12 mouse cellular contexts compared by ENCODE assay signal in the genomic region with DNA sequence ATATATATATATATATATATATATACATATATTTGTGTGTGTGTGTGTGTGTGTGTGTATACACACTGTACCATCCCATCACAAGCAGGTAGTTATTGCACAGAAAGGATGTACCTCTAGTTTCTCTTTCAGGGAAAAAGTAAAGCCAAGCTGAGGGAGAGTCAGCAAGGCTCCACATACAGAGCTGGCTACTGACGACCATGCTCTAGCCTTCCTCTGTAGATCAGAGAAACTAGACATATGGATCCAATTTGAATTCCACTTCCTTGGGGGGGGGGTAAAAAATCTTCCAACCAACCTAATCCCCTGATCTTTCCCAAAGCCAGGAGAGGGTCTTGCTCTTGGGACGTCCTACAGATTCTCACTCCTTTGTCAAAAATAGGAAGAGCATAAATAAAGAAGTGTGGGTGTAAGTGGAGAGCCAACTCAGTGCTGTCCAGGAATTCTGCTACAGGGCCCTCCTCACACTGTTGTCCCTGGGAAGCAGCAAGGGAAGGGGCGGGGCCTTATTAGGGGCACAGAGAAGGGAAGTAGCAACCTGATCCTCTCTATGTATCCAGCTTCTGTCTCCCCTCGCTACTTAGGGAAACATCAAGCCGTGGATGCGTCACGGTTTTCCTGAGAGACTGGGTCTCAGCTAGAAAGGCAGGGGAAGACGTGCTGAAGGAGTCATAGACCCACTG. TPM values are rescaled to one million over a fixed set of nuclear protein-coding genes. Genes with fewer than 3 reads are reported as not detected.
DNase-seq lines count a peak whose midpoint lies in the region; ATAC-seq and TF ChIP-seq lines count a peak whose summit lies in the region.
"Had no signal": no experiment of that assay in that cellular context is flagged by ENCODE, and none has a peak within 500 bp of the region (broad histone marks: within the 10 kb centered on the region; RNA-seq: fewer than 3 reads in every experiment).

No protein-coding gene starts in this region.

- no peaks in the 10 kb centered on the region; the same call in 1 of the 2 replicates for H3K27me3 ChIP-seq in intestine, embryonic 15.5 days (replicated peaks)
- no peaks in the 10 kb centered on the region for H3K27me3 ChIP-seq in intestine, postnatal 0 days (replicated peaks; ENCODE audit: control insufficient read depth, insufficient read depth, low read length)
- no peaks in the 10 kb centered on the region for H3K27me3 ChIP-seq in stomach, postnatal 0 days (ENCODE audit: control insufficient read depth, insufficient read depth, low read length)

- no peak for ATAC-seq in intestine, embryonic 15.5 days
- no peak for ATAC-seq in intestine, postnatal 0 days
- ATAC-seq in stomach, postnatal 0 days (ENCODE audit: low FRiP score, low TSS enrichment) = peak; percentile 24; the same call in 1 of the 2 replicates
- ATAC-seq: lung, postnatal 0 days had no signal

- H3K27ac ChIP-seq in intestine, embryonic 15.5 days = no peak overlapping the region
- H3K27ac ChIP-seq in intestine, postnatal 0 days (ENCODE audit: low read depth, low read length) = no peak overlapping the region
- no peak overlapping the region for H3K27ac ChIP-seq in stomach, postnatal 0 days (replicated peaks)

- no peak overlapping the region for H3K4me3 ChIP-seq in intestine, embryonic 15.5 days (replicated peaks)
- no peak overlapping the region for H3K4me3 ChIP-seq in intestine, postnatal 0 days (ENCODE audit: low read depth, low read length)
- no peak overlapping the region for H3K4me3 ChIP-seq in stomach, postnatal 0 days (ENCODE audit: low read depth, low read length)

- peak; percentile 41 for DNase-seq in testis, postnatal 10 days (ENCODE audit: low spot score)
- no peak for DNase-seq in testis, postnatal 14 days (ENCODE audit: low spot score)
- peak; percentile 49 for DNase-seq in hindlimb bud, embryonic 11.5 days (ENCODE audit: extremely low spot score, low read depth, low spot score)
- DNase-seq in stomach, postnatal 0 days (ENCODE audit: low spot score) = no peak
- DNase-seq in thymus, postnatal 25 days = no peak
- no peak for DNase-seq in spleen, postnatal 4 days (ENCODE audit: low spot score in 2 of 2)
- DNase-seq: kidney, adult 11 months; thymus, adult 18-20 months had no signal

- H3K9ac ChIP-seq in intestine, embryonic 15.5 days = no peak overlapping the region
- no peak overlapping the region for H3K9ac ChIP-seq in intestine, postnatal 0 days (ENCODE audit: low read depth, low read length)
- H3K9ac ChIP-seq in stomach, postnatal 0 days (ENCODE audit: low read length) = no peak overlapping the region

- 0 out of 2 replicates have a peak, but pooled peaks cover 5% of the 10 kb centered on the region for H3K4me1 ChIP-seq in intestine, embryonic 15.5 days (replicated peaks)
- no peaks in the 10 kb centered on the region for H3K4me1 ChIP-seq in intestine, postnatal 0 days (replicated peaks; ENCODE audit: control insufficient read depth, insufficient read depth, low read length)
- H3K4me1 ChIP-seq in stomach, postnatal 0 days (replicated peaks; ENCODE audit: control insufficient read depth, insufficient read depth) = no peaks in the 10 kb centered on the region

- no peaks in the 10 kb centered on the region for H3K36me3 ChIP-seq in intestine, embryonic 15.5 days
- H3K36me3 ChIP-seq in intestine, postnatal 0 days (ENCODE audit: control insufficient read depth, insufficient read depth) = no peaks in the 10 kb centered on the region
- H3K36me3 ChIP-seq in stomach, postnatal 0 days (ENCODE audit: control insufficient read depth, insufficient read depth, low read length) = no peaks in the 10 kb centered on the region

- 20% methylated on average over 8 of the region's 8 CpGs for WGBS in intestine, embryonic 15.5 days
- WGBS in intestine, postnatal 0 days = 31% methylated on average over 8 of the region's 8 CpGs
- WGBS in stomach, postnatal 0 days = 22% methylated on average over 8 of the region's 8 CpGs

- H3K9me3 ChIP-seq in intestine, embryonic 15.5 days = no peaks in the 10 kb centered on the region
- H3K9me3 ChIP-seq in intestine, postnatal 0 days (ENCODE audit: control insufficient read depth) = no peaks in the 10 kb centered on the region
- H3K9me3 ChIP-seq in stomach, postnatal 0 days (ENCODE audit: control insufficient read depth, low read length) = no peaks in the 10 kb centered on the region

- no peak for TF ChIP-seq EP300 in stomach, postnatal 0 days (optimal IDR thresholded peaks at IDR 0.05)

- 0 out of 2 replicates have a peak overlapping the region, but pooled peaks have one; percentile 26 for H3K4me2 ChIP-seq in intestine, embryonic 15.5 days (replicated peaks)
- H3K4me2 ChIP-seq in intestine, postnatal 0 days (replicated peaks; ENCODE audit: low read depth) = no peak overlapping the region
- H3K4me2 ChIP-seq in stomach, postnatal 0 days (replicated peaks; ENCODE audit: low read depth) = no peak overlapping the region
- H3K4me2 ChIP-seq: heart, embryonic 11.5 days had no signal

- TF ChIP-seq CTCF in intestine, postnatal 0 days (IDR thresholded peaks at IDR 0.05; ENCODE audit: low read depth) = no peak
- no peak for TF ChIP-seq CTCF in stomach, postnatal 0 days (IDR thresholded peaks at IDR 0.05; ENCODE audit: low read depth)

RNA-seq across cellular contexts. Expression of gene Kcna6, which starts 15.4 kb away (rescaled TPM):
- polyA plus RNA-seq in intestine, embryonic 15.5 days (2015; fragmentation: Nextera tagmentation; extraction: Ambion mirVana) = 2.6 and 2.9 TPM in 2 replicates
- polyA plus RNA-seq in intestine, postnatal 0 days (2015; fragmentation: Nextera tagmentation; extraction: Ambion mirVana) = 1.1 TPM in 2 replicates
- polyA plus RNA-seq in stomach, postnatal 0 days (2015; fragmentation: Nextera tagmentation; extraction: Ambion mirVana) = 1.5 and 2.1 TPM in 2 replicates

Comparison
In these comparisons a context has a peak if more than half of its experiments do, and no peak if none do; other contexts are left out.
1. DNase-seq: peak in testis, postnatal 10 days (single experiment) and hindlimb bud, embryonic 11.5 days (single experiment); none in testis, postnatal 14 days (single experiment), stomach, postnatal 0 days (single experiment), thymus, postnatal 25 days (single experiment) and spleen, postnatal 4 days (0 of 2).